Mouse (Mus musculus) brain, embryonic 14.5 days (tissue): ENCODE results near the gene H2afz.

Source experiments
- CTCF ChIP-seq: fragments of 200-500 bp; IDR thresholded peaks from 2 replicates; pipeline ENCODE4 v1.5.1; 2012; ENCODE audit warnings: inconsistent platforms, mild to moderate bottlenecking, moderate library complexity, borderline replicate concordance; ENCODE audit not compliant: insufficient read depth, insufficient read length; ENCODE audit errors: extremely low read depth
- POLR2A ChIP-seq: fragments of 200-500 bp; IDR thresholded peaks from 2 replicates; pipeline ENCODE4 v1.6.1; 2012; ENCODE audit warnings: mild to moderate bottlenecking, inconsistent platforms, borderline replicate concordance; ENCODE audit not compliant: poor library complexity, insufficient read depth, insufficient read length, severe bottlenecking; ENCODE audit errors: extremely low read depth

DNA sequence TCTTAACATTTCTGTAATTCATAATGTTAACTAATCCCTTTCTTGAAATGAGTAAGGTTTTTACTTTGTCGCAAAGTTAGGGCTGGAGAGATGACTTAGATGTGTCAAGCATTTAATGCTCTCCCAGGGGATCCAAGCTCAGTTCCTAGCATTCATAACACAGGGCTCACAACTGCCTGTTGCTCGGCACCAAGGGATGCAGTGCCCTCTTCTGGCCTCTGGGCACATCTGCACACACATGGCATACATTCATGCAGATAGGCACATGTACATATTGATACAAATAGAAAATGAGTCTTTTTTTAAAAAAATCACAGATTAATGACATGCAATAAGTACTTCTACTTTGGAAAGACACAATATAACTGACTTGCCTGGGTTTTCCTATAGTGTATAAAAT is 13.1 kb upstream of the H2afz start:
- no peak for TF ChIP-seq POLR2A
- no peak for TF ChIP-seq CTCF
